Mouse (Mus musculus) layer of hippocampus, adult 9-11 months (tissue): ENCODE results near the gene Sh3d21.
A peak's percentile ranks its signal among the peaks of the same experiment; 100 is the strongest.

Experiments
- DNase-seq: peaks from one replicate; pipeline ENCODE4 v3.0.0; 2022

Gene Sh3d21

GRCm38 (mm10) chr4:126104261-126105075 lies 58.8 kb downstream of the Sh3d21 start:
- DNase-seq = no peak

- peak; percentile 98 for DNase-seq
Observed at GRCm38 (mm10) chr4:126103590-126104068, 59.7 kb downstream of the Sh3d21 start, which contains the start of gene Stk40. Gene Stk40 (plus strand): TSS chr4:126103957.

- DNase-seq = peak; percentile 92
Observed at GRCm38 (mm10) chr4:126103057-126103581, 60.2 kb downstream of the Sh3d21 start.

- peak; percentile 60 for DNase-seq
Observed at GRCm38 (mm10) chr4:126102061-126102841, 61.0 kb downstream of the Sh3d21 start.

GRCm38 (mm10) chr4:126100764-126101163 lies 62.5 kb downstream of the Sh3d21 start:
- no peak for DNase-seq
